Mouse (Mus musculus) neural tube, embryonic 10.5 days (tissue): ENCODE results near the gene Ltb.

Experiments used
- DNase-seq: peaks from one replicate; pipeline ENCODE4 v3.0.0-alpha.2; 2017; ENCODE audit warnings: low spot score; ENCODE audit errors: extremely low spot score

Ltb gene

DNA sequence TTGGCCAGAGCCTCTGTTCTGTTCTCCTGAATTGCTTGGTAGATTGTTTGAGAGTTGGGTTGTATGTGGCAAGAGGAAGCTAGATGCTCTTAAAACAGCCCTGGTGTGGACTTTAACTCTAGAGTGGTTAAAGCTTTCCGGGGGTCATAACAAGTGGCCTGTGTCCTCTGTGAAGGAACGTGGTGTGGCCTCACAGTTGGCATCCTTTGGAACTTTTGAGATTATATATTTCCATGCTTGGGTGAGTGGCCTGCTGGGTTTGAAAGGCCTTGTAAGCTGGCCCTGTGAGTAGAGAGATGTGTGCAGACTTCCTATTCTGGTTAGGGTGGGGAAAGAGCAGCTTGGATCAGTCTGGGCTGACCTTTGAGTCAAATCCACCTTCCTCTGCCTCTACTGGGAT, 50.8 kb downstream of the Ltb start:
- DNase-seq = no peak
